Mouse (Mus musculus) C2C12 (cell line): ENCODE data around the gene Gm21887.
"Not testable (repeated sequence)": the region's sequence is repeated elsewhere in the genome, so short reads cannot be mapped to it uniquely, and the experiment has no call there.

Experiments
- CEBPB ChIP-seq: IDR thresholded peaks from one replicate; pipeline ENCODE4 v1.6.1; 2011; ENCODE audit warnings: low read depth, mild to moderate bottlenecking, control low read depth, moderate library complexity
- CTCF ChIP-seq: IDR thresholded peaks from one replicate; pipeline ENCODE4 v1.5.1; 2011; ENCODE audit not compliant: control insufficient read depth, insufficient read depth, insufficient read length
- MAX ChIP-seq: IDR thresholded peaks from one replicate; pipeline ENCODE4 v1.6.1; 2011; ENCODE audit warnings: mild to moderate bottlenecking, control low read depth
- MYOD1 ChIP-seq: IDR thresholded peaks from one replicate; pipeline ENCODE4 v1.6.1; 2011; ENCODE audit warnings: low read depth; ENCODE audit not compliant: control insufficient read depth, insufficient read length
- MYOG ChIP-seq: IDR thresholded peaks from one replicate; pipeline ENCODE4 v1.6.1; 2011; ENCODE audit not compliant: control insufficient read depth, insufficient read length; ENCODE audit errors: extremely low read depth
- USF1 ChIP-seq: IDR thresholded peaks from one replicate; pipeline ENCODE4 v1.6.1; 2011; ENCODE audit warnings: low read depth, mild to moderate bottlenecking, control low read depth, moderate library complexity

- not testable (repeated sequence) for TF ChIP-seq CTCF, USF1, MAX, MYOD1, MYOG, CEBPB
These were observed 1.9 kb upstream of the Gm21887 start for GRCm38 (mm10) chrX:170007375-170008178.
